Mouse (Mus musculus) brain, embryonic 14.5 days (tissue): ENCODE measurements around the gene Rwdd2b.

Experiments used
- CTCF ChIP-seq: fragments of 200-500 bp; IDR thresholded peaks from 2 replicates; pipeline ENCODE4 v1.5.1; 2012; ENCODE audit warnings: inconsistent platforms, mild to moderate bottlenecking, moderate library complexity, borderline replicate concordance; ENCODE audit not compliant: insufficient read depth, insufficient read length; ENCODE audit errors: extremely low read depth
- POLR2A ChIP-seq: fragments of 200-500 bp; IDR thresholded peaks from 2 replicates; pipeline ENCODE4 v1.6.1; 2012; ENCODE audit warnings: mild to moderate bottlenecking, inconsistent platforms, borderline replicate concordance; ENCODE audit not compliant: poor library complexity, insufficient read depth, insufficient read length, severe bottlenecking; ENCODE audit errors: extremely low read depth

DNA sequence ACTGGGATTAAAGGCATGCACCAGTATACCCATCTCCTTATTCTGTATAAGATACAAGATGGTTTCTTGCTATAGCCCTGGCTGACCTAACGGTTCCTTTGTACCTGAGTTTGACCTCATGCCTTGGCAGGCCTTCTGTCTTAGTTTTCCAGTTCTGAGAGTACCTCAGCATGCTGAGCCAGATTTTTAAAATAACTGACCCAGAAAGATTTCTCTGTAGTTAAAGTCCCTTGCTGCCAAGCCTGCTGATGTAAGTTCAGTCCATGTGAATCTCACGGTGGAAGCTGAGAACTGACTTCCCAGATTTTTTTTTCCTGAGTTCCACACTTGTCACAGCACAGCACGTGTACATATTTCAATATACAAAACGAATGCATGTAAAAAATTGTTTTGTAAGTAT lies 30.2 kb upstream of the Rwdd2b start:
- TF ChIP-seq CTCF (no peak), POLR2A (no peak)
